Mouse (Mus musculus) ovary, adult 2 months (tissue): ENCODE data around the gene Thumpd3. TPM values are rescaled to one million over a fixed set of nuclear protein-coding genes. Genes with fewer than 3 reads are reported as not detected.

Source experiments
- polyA plus RNA-seq: library from polyadenylated mRNA; depleted of rRNA; stranded (reverse); fragments of >200 nt; gene quantifications from 2 replicates; pipeline ENCODE4 v1.2.3, GENCODE M21; 2012; rRNA removed

The Thumpd3 gene
- polyA plus RNA-seq: 5.4 and 8.9 TPM in 2 replicates

DNA sequence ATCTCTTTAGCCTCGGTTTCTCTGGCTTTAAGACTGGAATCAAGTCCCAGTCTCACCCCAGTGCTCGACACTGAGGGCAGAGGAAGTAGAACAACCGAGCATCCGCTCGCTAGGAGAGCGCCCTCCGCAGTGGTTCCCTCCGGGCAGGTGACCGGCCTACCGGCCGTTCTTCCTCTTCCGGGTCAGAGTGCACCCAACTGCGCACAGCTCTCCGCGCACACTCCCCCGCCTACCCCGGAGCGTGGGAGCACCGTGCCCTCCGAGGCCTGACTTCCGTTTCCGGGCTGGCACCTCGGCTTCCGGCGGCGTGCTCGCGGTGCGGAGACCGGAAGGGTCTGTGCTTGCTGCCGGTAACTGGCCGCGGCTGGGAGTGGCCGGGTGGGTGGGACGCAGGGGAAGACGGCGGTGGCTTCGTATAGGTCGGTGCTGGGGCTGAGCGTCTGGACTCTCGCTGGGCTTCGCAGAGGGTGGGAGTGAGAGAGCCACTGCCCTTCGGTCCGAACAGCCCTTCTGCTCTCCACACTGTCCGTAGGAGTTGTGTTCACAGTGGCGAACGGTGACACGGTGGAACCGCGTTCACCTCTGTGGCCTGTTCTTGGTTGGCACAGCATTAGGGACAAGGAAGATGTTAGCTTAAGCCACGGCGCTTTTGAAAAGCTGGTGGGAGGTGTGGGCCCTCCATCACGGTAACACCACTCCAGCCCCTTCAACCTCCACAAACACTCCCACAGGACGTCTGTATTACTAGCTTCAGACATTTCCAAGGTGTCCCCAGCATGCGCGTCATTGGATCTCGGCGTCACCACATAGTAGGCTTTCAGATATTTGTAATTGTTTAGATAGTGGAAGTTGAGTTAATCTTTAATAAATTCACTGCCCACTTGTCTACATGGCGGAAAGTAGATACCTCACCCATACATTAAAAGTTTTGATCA is at the start of gene Thumpd3:
Thumpd3 (plus strand) TSS at position 185 of the 935 bp plus-strand sequence.

DNA sequence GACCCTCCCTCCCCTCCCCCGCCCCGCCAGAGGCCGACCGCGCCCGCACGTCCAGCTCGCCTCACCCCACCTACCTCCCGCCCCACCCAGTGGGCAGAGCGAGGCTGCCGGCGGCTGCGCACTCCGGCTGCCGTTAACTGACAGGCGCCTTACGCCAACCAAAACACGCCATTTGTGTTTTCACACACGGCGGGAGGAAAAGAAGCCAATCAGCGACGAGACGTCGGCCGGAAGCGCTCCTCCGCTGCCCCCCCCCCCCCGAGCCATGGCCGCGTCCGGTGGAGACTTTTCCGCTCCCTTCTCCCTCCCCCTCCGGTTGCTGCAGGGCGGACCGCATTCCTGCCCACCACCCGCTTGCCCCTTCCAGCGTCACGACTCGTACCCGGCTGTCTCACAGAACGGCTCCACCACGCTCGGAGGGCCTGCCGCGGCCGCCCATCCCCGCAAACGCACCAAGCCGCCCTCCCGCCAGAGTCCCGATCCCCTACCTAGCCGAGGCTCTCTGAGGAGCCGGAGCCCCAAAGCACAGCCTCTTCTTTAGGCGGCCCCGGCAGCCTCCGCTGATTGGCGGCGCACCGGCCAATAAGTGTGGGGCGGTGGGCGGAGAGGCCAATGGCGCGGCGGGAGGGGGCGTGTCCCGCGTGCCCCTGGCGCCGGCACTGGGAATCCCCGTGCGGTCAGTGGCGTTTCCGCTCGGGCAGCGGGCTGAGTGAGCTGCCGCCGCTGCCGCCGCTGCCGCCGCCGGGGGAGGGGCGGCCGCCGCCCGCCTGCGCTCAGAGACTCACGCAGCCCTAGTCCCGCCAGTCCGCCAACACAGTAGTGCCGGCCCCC is 30.9 kb downstream of the Thumpd3 start, which contains the start of gene Setd5:
Setd5 (plus strand) TSS at position 680 of the 831 bp plus-strand sequence.

Other genes with a start within 250 kb of the Thumpd3 start
- 7.9 and 8.7 TPM in 2 replicates for gene Srgap3, start 99.0 kb upstream of the Thumpd3 start, polyA plus RNA-seq
- 26.5 and 41.0 TPM in 2 replicates for gene Setd5, start 31.1 kb downstream of the Thumpd3 start, polyA plus RNA-seq
- gene Lhfpl4, start 149.2 kb downstream of the Thumpd3 start, polyA plus RNA-seq: 0.74 and 0.97 TPM in 2 replicates
- gene Mtmr14, start 191.6 kb downstream of the Thumpd3 start, polyA plus RNA-seq: 82.3 and 92.6 TPM in 2 replicates
- gene Cpne9, start 236.1 kb downstream of the Thumpd3 start, polyA plus RNA-seq: 2.9 and 4.4 TPM in 2 replicates